Mouse (Mus musculus): ENCODE measurements around the gene Akap2. TPM values are rescaled to one million over a fixed set of nuclear protein-coding genes. Genes with fewer than 3 reads are reported as not detected.

Akap2 gene
- total and polyA plus RNA-seq, 3 experiments, result 0.05 TPM; not detected in 2

- ATAC-seq (ENCODE audit: extremely low read depth, insufficient number of reproducible peaks, low FRiP score, poor library complexity, severe bottlenecking), result no peak
- Histone ChIP-seq H3K36me3 (replicated peaks) (no peaks in the 10 kb centered on the region), H3K27me3 (ENCODE audit: insufficient read depth, low read length) (no peaks in the 10 kb centered on the region), H3K4me1 (ENCODE audit: insufficient read depth, low read depth, low read length) (no peaks in the 10 kb centered on the region), H3K9me3 (replicated peaks) (peaks cover 67% of the 10 kb centered on the region), H3K4me3 (ENCODE audit: low read depth, low read length) (no peak overlapping the region)
- TF ChIP-seq GATA1 (IDR thresholded peaks at IDR 0.05; ENCODE audit: borderline replicate concordance, low read length) (no peak), POLR2AphosphoS5 (IDR thresholded peaks at IDR 0.05; ENCODE audit: insufficient replicate concordance, low read depth, low read length) (no peak), GATA2 (IDR thresholded peaks at IDR 0.05; ENCODE audit: borderline replicate concordance, low read depth, low read length) (no peak), TAL1 (conservative IDR thresholded peaks at IDR 0.05; ENCODE audit: low read depth, low read length) (no peak), CTCF (IDR thresholded peaks at IDR 0.05; ENCODE audit: low read depth, low read length) (no peak)
- no peak for DNase-seq (ENCODE audit: low spot score)
Measured at GRCm38 (mm10) chr4:57696955-57697354, 20.5 kb upstream of the Akap2 start.

DNA sequence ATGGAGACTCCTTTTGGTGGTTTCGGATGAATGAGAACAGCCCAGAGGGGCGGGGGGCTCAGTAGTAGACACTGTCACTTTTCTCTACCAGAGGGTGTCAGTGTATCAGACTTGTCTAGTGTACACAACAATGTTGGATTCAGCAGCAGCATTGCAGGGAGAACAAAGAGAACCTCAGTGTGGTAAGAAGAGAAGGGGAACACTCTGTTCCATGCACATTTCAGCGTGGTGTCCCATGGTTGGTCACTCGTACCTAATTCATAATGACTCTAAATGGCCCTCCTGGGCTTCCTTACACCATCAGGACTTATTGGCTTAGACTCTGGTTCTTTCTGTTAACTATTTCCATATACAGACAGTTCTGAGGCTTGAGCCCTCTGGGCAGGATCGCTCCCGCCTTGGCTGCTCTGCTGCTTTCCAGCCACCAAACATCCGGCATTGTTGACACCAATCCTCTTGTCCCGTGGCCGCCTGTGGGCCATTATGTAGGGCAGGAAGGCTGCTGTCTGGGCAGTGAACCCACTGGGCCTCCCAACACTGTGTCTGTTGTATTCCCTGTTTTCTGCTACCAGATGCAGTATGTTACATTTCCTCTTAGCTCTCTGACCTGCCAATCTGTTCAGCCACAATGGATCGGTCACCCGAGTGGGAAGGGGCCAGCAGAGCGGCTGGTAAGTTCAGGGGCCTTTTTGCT, 19.4 kb upstream of the Akap2 start:
- Histone ChIP-seq H3K4me3 (ENCODE audit: low read depth, low read length) (no peak overlapping the region), H3K4me1 (ENCODE audit: insufficient read depth, low read depth, low read length) (no peaks in the 10 kb centered on the region), H3K36me3 (replicated peaks) (no peaks in the 10 kb centered on the region), H3K27me3 (ENCODE audit: insufficient read depth, low read length) (no peaks in the 10 kb centered on the region), H3K9me3 (replicated peaks) (peaks cover 71% of the 10 kb centered on the region)
- ATAC-seq (ENCODE audit: extremely low read depth, insufficient number of reproducible peaks, low FRiP score, poor library complexity, severe bottlenecking) (no peak), DNase-seq (ENCODE audit: low spot score) (no peak)
- TF ChIP-seq GATA2 (IDR thresholded peaks at IDR 0.05; ENCODE audit: borderline replicate concordance, low read depth, low read length), result no peak
- TF ChIP-seq CTCF (IDR thresholded peaks at IDR 0.05; ENCODE audit: low read depth, low read length), result no peak
- TF ChIP-seq TAL1 (conservative IDR thresholded peaks at IDR 0.05; ENCODE audit: low read depth, low read length), result no peak
- TF ChIP-seq GATA1 (IDR thresholded peaks at IDR 0.05; ENCODE audit: borderline replicate concordance, low read length), result no peak
- TF ChIP-seq POLR2AphosphoS5 (IDR thresholded peaks at IDR 0.05; ENCODE audit: insufficient replicate concordance, low read depth, low read length), result no peak

GRCm38 (mm10) chr4:57701576-57701975, 15.9 kb upstream of the Akap2 start:
- TF ChIP-seq TAL1 (conservative IDR thresholded peaks at IDR 0.05; ENCODE audit: low read depth, low read length) (no peak), CTCF (IDR thresholded peaks at IDR 0.05; ENCODE audit: low read depth, low read length) (no peak), POLR2AphosphoS5 (IDR thresholded peaks at IDR 0.05; ENCODE audit: insufficient replicate concordance, low read depth, low read length) (no peak), GATA2 (IDR thresholded peaks at IDR 0.05; ENCODE audit: borderline replicate concordance, low read depth, low read length) (no peak), GATA1 (IDR thresholded peaks at IDR 0.05; ENCODE audit: borderline replicate concordance, low read length) (no peak)
- DNase-seq (ENCODE audit: low spot score), result no peak
- Histone ChIP-seq H3K9me3 (replicated peaks) (peaks cover 62% of the 10 kb centered on the region), H3K27me3 (ENCODE audit: insufficient read depth, low read length) (no peaks in the 10 kb centered on the region), H3K4me3 (ENCODE audit: low read depth, low read length) (no peak overlapping the region), H3K36me3 (replicated peaks) (no peaks in the 10 kb centered on the region), H3K4me1 (ENCODE audit: insufficient read depth, low read depth, low read length) (no peaks in the 10 kb centered on the region)
- no peak for ATAC-seq (ENCODE audit: extremely low read depth, insufficient number of reproducible peaks, low FRiP score, poor library complexity, severe bottlenecking)

DNA sequence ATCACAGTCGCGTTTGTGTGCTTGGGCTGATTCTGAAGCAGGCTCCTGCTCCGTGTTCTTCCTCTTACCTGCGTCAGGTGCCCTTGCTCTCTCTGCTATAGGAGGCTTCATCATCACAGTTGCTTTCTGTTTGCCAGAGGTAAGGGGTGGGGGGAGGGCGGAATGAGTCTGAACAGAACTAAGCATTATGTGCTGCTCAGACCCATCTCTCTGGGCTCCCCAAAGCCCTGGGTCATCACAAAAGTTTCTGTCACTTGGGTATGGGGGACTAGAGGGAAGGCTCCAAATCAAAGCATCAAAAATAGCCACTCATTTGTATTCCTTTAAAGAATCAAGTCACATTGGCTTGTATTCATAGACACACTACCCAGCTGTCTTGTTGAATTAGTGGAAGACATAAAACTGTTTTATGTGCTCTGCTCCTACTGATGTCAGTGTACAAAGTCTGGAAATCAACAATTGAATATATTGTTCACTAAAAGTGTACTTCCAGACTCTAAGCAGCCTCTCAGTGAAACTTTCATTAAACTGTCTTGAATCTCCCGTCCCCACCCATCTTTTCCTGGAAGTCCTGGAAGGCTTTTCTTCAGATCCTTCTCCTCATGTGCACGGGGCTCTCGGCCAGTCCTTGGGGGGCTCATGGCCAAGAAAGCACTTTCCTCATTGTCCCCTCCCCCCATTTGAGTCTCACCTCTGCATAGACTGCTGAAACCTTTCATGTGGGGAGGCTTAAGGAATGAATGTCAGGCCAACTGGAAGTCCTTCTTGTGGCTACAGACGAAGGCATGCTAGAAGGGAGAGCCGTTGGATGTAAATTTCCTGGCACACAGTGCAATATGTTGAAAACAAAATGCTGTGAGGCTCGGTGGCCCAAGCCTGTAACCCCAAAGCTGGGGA, 13.6 kb upstream of the Akap2 start:
- Histone ChIP-seq H3K36me3 (replicated peaks) (no peaks in the 10 kb centered on the region), H3K4me1 (ENCODE audit: insufficient read depth, low read depth, low read length) (no peaks in the 10 kb centered on the region), H3K9me3 (replicated peaks) (peaks cover 64% of the 10 kb centered on the region), H3K27me3 (ENCODE audit: insufficient read depth, low read length) (no peaks in the 10 kb centered on the region), H3K4me3 (ENCODE audit: low read depth, low read length) (no peak overlapping the region)
- DNase-seq (ENCODE audit: low spot score) (no peak), ATAC-seq (ENCODE audit: extremely low read depth, insufficient number of reproducible peaks, low FRiP score, poor library complexity, severe bottlenecking) (no peak)
- TF ChIP-seq GATA2 (IDR thresholded peaks at IDR 0.05; ENCODE audit: borderline replicate concordance, low read depth, low read length), result no peak
- TF ChIP-seq CTCF (IDR thresholded peaks at IDR 0.05; ENCODE audit: low read depth, low read length), result no peak
- TF ChIP-seq GATA1 (IDR thresholded peaks at IDR 0.05; ENCODE audit: borderline replicate concordance, low read length), result no peak
- no peak for TF ChIP-seq POLR2AphosphoS5 (IDR thresholded peaks at IDR 0.05; ENCODE audit: insufficient replicate concordance, low read depth, low read length)
- no peak for TF ChIP-seq TAL1 (conservative IDR thresholded peaks at IDR 0.05; ENCODE audit: low read depth, low read length)

GRCm38 (mm10) chr4:57704575-57704974, 12.9 kb upstream of the Akap2 start:
- Histone ChIP-seq H3K36me3 (replicated peaks) (no peaks in the 10 kb centered on the region), H3K27me3 (ENCODE audit: insufficient read depth, low read length) (no peaks in the 10 kb centered on the region), H3K4me1 (ENCODE audit: insufficient read depth, low read depth, low read length) (no peaks in the 10 kb centered on the region), H3K9me3 (replicated peaks) (peaks cover 70% of the 10 kb centered on the region), H3K4me3 (ENCODE audit: low read depth, low read length) (no peak overlapping the region)
- no peak for TF ChIP-seq GATA2 (IDR thresholded peaks at IDR 0.05; ENCODE audit: borderline replicate concordance, low read depth, low read length)
- TF ChIP-seq POLR2AphosphoS5 (IDR thresholded peaks at IDR 0.05; ENCODE audit: insufficient replicate concordance, low read depth, low read length), result no peak
- TF ChIP-seq TAL1 (conservative IDR thresholded peaks at IDR 0.05; ENCODE audit: low read depth, low read length), result no peak
- TF ChIP-seq GATA1 (IDR thresholded peaks at IDR 0.05; ENCODE audit: borderline replicate concordance, low read length), result no peak
- no peak for TF ChIP-seq CTCF (IDR thresholded peaks at IDR 0.05; ENCODE audit: low read depth, low read length)
- DNase-seq (ENCODE audit: low spot score) (no peak), ATAC-seq (ENCODE audit: extremely low read depth, insufficient number of reproducible peaks, low FRiP score, poor library complexity, severe bottlenecking) (no peak)

GRCm38 (mm10) chr4:57715849-57716248, 1.6 kb upstream of the Akap2 start:
- ATAC-seq (ENCODE audit: extremely low read depth, insufficient number of reproducible peaks, low FRiP score, poor library complexity, severe bottlenecking), result no peak

More at GRCm38 (mm10) chr4:57715849-57716248, 1.6 kb upstream of the Akap2 start:
- Histone ChIP-seq H3K4me3 (ENCODE audit: low read depth, low read length) (no peak overlapping the region), H3K4me1 (ENCODE audit: insufficient read depth, low read depth, low read length) (no peaks in the 10 kb centered on the region), H3K36me3 (replicated peaks) (no peaks in the 10 kb centered on the region), H3K9me3 (replicated peaks) (peaks cover 22% of the 10 kb centered on the region), H3K27me3 (ENCODE audit: insufficient read depth, low read length) (no peaks in the 10 kb centered on the region)
- DNase-seq (ENCODE audit: low spot score), result no peak
- TF ChIP-seq POLR2AphosphoS5 (IDR thresholded peaks at IDR 0.05; ENCODE audit: insufficient replicate concordance, low read depth, low read length) (no peak), TAL1 (conservative IDR thresholded peaks at IDR 0.05; ENCODE audit: low read depth, low read length) (no peak), GATA2 (IDR thresholded peaks at IDR 0.05; ENCODE audit: borderline replicate concordance, low read depth, low read length) (no peak), CTCF (IDR thresholded peaks at IDR 0.05; ENCODE audit: low read depth, low read length) (no peak), GATA1 (IDR thresholded peaks at IDR 0.05; ENCODE audit: borderline replicate concordance, low read length) (no peak)
